Mouse (Mus musculus) thymus, adult 2 months (tissue): ENCODE measurements around the gene Jdp2. TPM values are rescaled to one million over a fixed set of nuclear protein-coding genes. Genes with fewer than 3 reads are reported as not detected.
"Not testable (repeated sequence)": the region's sequence is repeated elsewhere in the genome, so short reads cannot be mapped to it uniquely, and the experiment has no call there.

ENCODE experiments used
- DNase-seq: peaks from one replicate; pipeline ENCODE4 v3.0.0; 2021
- H3K27ac ChIP-seq: fragments of 200-500 bp; 2 replicates; pipeline ENCODE4 v1.5.1; 2012; ENCODE audit warnings: low read length, control low read depth; ENCODE audit not compliant: control insufficient read depth, insufficient read depth
- H3K27me3 ChIP-seq: fragments of 200-500 bp; 2 replicates; pipeline ENCODE4 v1.6.1; 2012; ENCODE audit warnings: mild to moderate bottlenecking, low read length, moderate library complexity, mixed read lengths; ENCODE audit not compliant: control insufficient read depth, insufficient read depth
- H3K36me3 ChIP-seq: fragments of 200-500 bp; 2 replicates; pipeline ENCODE4 v1.6.1; 2012; ENCODE audit warnings: mild to moderate bottlenecking, low read length, moderate library complexity; ENCODE audit not compliant: control insufficient read depth, insufficient read depth
- H3K4me1 ChIP-seq: fragments of 200-500 bp; replicated peaks from 2 replicates; pipeline ENCODE4 v1.6.1; 2012; ENCODE audit warnings: low read length; ENCODE audit not compliant: control insufficient read depth, insufficient read depth
- H3K4me3 ChIP-seq: fragments of 200-500 bp; 2 replicates; pipeline ENCODE4 v1.5.1; 2012; ENCODE audit warnings: mild to moderate bottlenecking, low read length, control low read depth, moderate library complexity; ENCODE audit not compliant: control insufficient read depth, insufficient read depth
- CTCF ChIP-seq: fragments of 200-500 bp; IDR thresholded peaks from 2 replicates; pipeline ENCODE4 v1.5.1; 2012; ENCODE audit warnings: mild to moderate bottlenecking, control low read depth, low read length, moderate library complexity, borderline replicate concordance; ENCODE audit not compliant: control insufficient read depth, poor library complexity, insufficient read depth; ENCODE audit errors: extremely low read depth
- POLR2A ChIP-seq: fragments of 200-500 bp; IDR thresholded peaks from 2 replicates; pipeline ENCODE4 v1.6.1; 2012; ENCODE audit warnings: mild to moderate bottlenecking, low read length, control low read depth, moderate library complexity; ENCODE audit not compliant: control insufficient read depth, poor library complexity, insufficient read depth; ENCODE audit errors: extremely low read depth
- WGBS: fragments of 180-500 bp; shearing (Covaris S2); methylation state at CpG from one replicate; pipeline ENCODE4 v1.1.7; 2018; 5-methylcytosine and 5-hydroxymethylcytosine counted together
- polyA plus RNA-seq: library from polyadenylated mRNA; depleted of rRNA; stranded (reverse); fragments of >200 nt; gene quantifications from 2 replicates; pipeline ENCODE4 v1.2.3, GENCODE M21; 2012

The Jdp2 gene
- polyA plus RNA-seq, 1 experiment, result 3.5 TPM

- H3K27ac ChIP-seq, result no peak overlapping the region
Observed at GRCm38 (mm10) chr12:85647346-85647745, 48.5 kb downstream of the Jdp2 start.

GRCm38 (mm10) chr12:85647955-85648354, 49.1 kb downstream of the Jdp2 start:
- DNase-seq, result no peak
- Histone ChIP-seq H3K4me1 (peaks cover 6% of the 10 kb centered on the region), H3K27me3 (no peaks in the 10 kb centered on the region), H3K36me3 (no peaks in the 10 kb centered on the region), H3K4me3 (no peak overlapping the region), H3K27ac (no peak overlapping the region)
- TF ChIP-seq POLR2A (no peak), CTCF (no peak)
- 13% methylated on average over 1 of the region's 1 CpGs for WGBS

More at GRCm38 (mm10) chr12:85647346-85647745, 48.5 kb downstream of the Jdp2 start:
- WGBS, result 25% methylated on average over 10 of the region's 10 CpGs
- TF ChIP-seq POLR2A, result no peak
- peak; percentile 71; the same call in 1 of the 2 replicates for TF ChIP-seq CTCF
- H3K4me1 ChIP-seq, result peaks cover 6% of the 10 kb centered on the region
- no peaks in the 10 kb centered on the region for H3K36me3 ChIP-seq
- peak; percentile 55 for DNase-seq
- H3K27me3 ChIP-seq, result no peaks in the 10 kb centered on the region
- H3K4me3 ChIP-seq, result no peak overlapping the region

- Histone ChIP-seq H3K27me3 (no peaks in the 10 kb centered on the region), H3K4me3 (no peak overlapping the region), H3K4me1 (peaks cover 19% of the 10 kb centered on the region), H3K27ac (no peak overlapping the region), H3K36me3 (no peaks in the 10 kb centered on the region)
- 56% methylated on average over 2 of the region's 2 CpGs for WGBS
- DNase-seq, result no peak
- TF ChIP-seq CTCF, result no peak
- no peak for TF ChIP-seq POLR2A
Observed at GRCm38 (mm10) chr12:85659319-85659718, 60.5 kb downstream of the Jdp2 start.

- H3K4me3 ChIP-seq, result no peak overlapping the region
- 6% methylated on average over 12 of the region's 12 CpGs for WGBS
- peak; percentile 30 for DNase-seq
- H3K27ac ChIP-seq, result peak overlapping the region; percentile 30
- H3K4me1 ChIP-seq, result peaks cover 19% of the 10 kb centered on the region
- no peaks in the 10 kb centered on the region for H3K27me3 ChIP-seq
- no peaks in the 10 kb centered on the region for H3K36me3 ChIP-seq
- TF ChIP-seq CTCF (no peak), POLR2A (no peak)
Observed at GRCm38 (mm10) chr12:85660855-85661254, 62.0 kb downstream of the Jdp2 start.

DNA sequence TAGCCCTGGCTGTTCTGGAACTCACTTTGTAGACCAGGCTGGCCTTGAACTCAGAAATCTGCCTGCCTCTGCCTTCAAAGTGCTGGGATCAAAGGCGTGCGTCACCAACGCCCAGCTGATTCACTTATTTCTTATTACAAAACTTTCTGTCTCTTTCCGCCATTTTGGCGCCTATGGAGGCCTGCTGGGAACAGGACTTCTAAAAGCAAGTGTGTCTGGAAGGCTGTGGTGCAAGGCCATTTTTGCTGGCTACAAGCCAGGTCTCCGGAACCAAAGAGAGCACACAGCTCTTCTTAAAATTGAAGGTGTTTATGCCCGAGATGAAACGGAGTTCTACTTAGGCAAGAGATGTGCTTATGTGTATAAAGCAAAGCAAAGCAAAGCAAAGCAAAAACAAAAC, 63.4 kb downstream of the Jdp2 start:
- not testable (repeated sequence) for H3K36me3 ChIP-seq, H3K4me3 ChIP-seq, H3K27me3 ChIP-seq, H3K27ac ChIP-seq, DNase-seq
- 92% methylated on average over 8 of the region's 8 CpGs for WGBS
- H3K4me1 ChIP-seq, result peaks cover 19% of the 10 kb centered on the region

- Histone ChIP-seq H3K27me3 (no peaks in the 10 kb centered on the region), H3K36me3 (no peaks in the 10 kb centered on the region), H3K27ac (no peak overlapping the region), H3K4me3 (no peak overlapping the region), H3K4me1 (peaks cover 19% of the 10 kb centered on the region)
- peak; percentile 72 for DNase-seq
- 2% methylated on average over 9 of the region's 9 CpGs for WGBS
- TF ChIP-seq POLR2A (no peak), CTCF (no peak)
Observed at GRCm38 (mm10) chr12:85662896-85663295, 64.1 kb downstream of the Jdp2 start.

DNA sequence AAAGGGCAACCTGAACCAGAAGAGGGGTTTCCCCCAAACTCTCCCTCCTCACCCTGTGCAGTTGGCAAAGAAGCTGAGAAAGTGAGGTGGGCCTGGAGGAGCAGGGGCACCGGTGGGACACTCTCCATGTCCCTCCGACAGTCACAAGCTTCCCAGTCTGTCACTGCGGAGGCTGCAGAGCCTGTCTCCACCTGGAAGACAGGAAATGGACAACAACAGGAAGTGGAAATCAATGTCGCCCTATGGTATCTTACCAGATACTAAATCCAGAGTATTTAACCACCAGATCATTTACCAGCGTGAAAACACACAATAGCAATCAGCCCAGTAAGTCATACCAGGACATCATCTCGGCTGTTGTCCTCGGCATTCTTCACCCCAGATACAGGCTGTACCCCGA, 67.3 kb downstream of the Jdp2 start:
- TF ChIP-seq CTCF (no peak), POLR2A (no peak)
- H3K27me3 ChIP-seq, result no peaks in the 10 kb centered on the region
- DNase-seq, result no peak
- WGBS, result 85% methylated on average over 8 of the region's 8 CpGs
- H3K36me3 ChIP-seq, result no peaks in the 10 kb centered on the region
- H3K4me1 ChIP-seq, result peaks cover 2% of the 10 kb centered on the region
- no peak overlapping the region for H3K4me3 ChIP-seq
- H3K27ac ChIP-seq, result no peak overlapping the region
